Mouse (Mus musculus): Measurements from ENCODE around the gene App.

Gene App

GRCm38 (mm10) chr16:85035815-85036214 lies 137.8 kb downstream of the App start:
- DNase-seq (ENCODE audit: extremely low read depth, insufficient read length, low spot score) = no peak

GRCm38 (mm10) chr16:85033747-85034146 lies 139.8 kb downstream of the App start:
- DNase-seq (ENCODE audit: extremely low read depth, insufficient read length, low spot score) = no peak

DNA sequence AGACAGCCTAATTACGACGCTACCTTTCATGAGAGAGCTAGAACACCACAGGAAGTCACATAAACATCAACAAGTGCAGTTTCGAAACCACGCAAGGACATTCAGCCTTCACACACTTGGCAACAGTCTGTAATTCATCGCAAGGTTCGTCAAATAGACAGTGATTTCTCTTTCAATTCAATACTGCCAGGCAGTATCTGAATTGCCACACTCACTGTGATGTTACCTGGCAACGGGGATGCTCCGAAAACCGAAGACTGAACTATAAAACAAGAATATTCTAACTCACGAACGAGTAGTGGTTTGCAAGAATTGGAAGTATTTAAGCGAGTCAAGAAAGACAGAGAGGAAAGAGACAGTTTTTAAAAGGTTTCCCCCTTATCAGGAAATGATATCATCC lies 142.8 kb downstream of the App start:
- DNase-seq (ENCODE audit: extremely low read depth, insufficient read length, low spot score) = no peak

GRCm38 (mm10) chr16:85028396-85028795 lies 145.2 kb downstream of the App start:
- DNase-seq (ENCODE audit: extremely low read depth, insufficient read length, low spot score) = no peak

GRCm38 (mm10) chr16:85024706-85025105 lies 148.9 kb downstream of the App start:
- no peak for DNase-seq (ENCODE audit: extremely low read depth, insufficient read length, low spot score)

DNA sequence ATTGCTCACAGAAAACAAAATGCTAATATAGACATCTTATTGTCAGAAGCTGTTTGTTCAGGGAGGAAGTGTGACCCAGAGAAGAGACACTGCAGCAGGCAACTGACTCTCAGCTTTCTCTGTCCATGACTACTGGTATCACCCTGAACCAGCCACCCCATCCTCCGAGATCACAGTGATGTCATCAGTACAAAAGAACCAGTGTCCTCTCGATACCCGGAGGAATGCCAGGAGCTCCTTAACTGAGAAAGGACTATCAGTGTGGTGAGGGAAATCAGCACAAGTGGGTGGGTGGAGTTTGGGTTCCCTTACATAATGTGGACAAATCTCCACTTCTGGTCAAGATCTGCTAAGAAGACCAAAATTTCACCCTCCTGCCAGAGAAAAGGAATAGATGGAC lies 150.5 kb downstream of the App start:
- no peak for DNase-seq (ENCODE audit: extremely low read depth, insufficient read length, low spot score)

GRCm38 (mm10) chr16:85020696-85021323 lies 152.8 kb downstream of the App start:
- no peak for DNase-seq (ENCODE audit: extremely low read depth, insufficient read length, low spot score)

GRCm38 (mm10) chr16:85019273-85019672 lies 154.3 kb downstream of the App start:
- DNase-seq (ENCODE audit: extremely low read depth, insufficient read length, low spot score) = no peak

DNA sequence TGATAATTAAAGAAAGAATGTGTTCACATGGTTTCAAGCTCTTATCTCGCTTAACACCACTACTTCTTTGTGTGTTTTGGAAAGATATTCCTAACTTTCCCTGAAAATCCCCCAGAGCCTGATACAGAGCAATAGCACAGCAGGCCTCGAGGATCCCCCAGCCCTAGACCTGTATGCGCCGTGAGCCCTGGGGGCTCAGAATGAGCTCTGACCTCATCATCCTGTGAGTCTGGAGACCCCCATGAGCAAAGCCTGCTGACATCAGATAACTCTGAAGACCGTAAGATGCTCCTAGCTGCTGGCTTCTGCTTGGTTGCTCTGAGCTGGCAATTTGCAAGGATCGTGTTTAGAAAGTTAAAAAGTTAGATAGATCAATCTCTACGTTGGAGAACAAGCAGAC lies 155.7 kb downstream of the App start:
- no peak for DNase-seq (ENCODE audit: extremely low read depth, insufficient read length, low spot score)

- DNase-seq (ENCODE audit: extremely low read depth, insufficient read length, low spot score) = no peak
Observed at GRCm38 (mm10) chr16:85012695-85013094, 160.9 kb downstream of the App start.

GRCm38 (mm10) chr16:85012172-85012571 lies 161.4 kb downstream of the App start:
- DNase-seq (ENCODE audit: extremely low read depth, insufficient read length, low spot score) = no peak

GRCm38 (mm10) chr16:85010651-85011050 lies 162.9 kb downstream of the App start:
- DNase-seq (ENCODE audit: extremely low read depth, insufficient read length, low spot score) = no peak

DNA sequence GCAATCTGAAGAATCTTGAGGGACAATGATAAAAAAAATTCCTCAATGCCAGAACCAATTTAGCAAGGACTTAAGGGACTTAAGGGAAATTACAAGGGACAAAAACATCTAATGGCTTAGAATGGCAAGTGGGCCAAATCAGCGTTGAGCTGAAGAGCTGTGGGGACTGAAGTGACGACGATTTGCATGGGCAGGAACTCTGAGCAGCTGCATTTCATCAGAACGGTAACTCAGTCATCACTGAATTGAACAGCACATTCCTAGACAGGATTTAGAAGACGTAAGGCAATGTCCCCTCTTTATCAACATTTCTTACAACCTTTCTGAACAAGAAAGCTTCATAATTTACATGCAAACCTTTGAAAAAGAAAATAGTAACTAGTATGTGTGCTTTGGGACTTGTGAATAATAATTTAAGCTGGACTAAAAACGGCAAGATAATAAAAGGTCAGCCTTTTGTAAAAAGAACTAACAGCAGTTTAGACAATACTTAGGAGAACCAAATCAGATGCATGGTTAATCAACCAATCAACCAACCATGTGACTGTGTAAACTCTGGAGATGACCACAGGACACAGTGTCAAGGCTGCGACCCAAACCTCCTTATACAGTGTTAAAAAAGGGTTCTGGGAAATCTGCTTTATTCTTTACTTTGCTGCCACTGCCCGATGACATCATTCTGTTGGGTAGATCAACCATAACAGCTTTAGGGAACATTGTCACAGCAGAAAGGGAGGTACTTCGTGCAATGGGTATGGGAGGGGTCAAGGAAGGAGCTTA lies 164.5 kb downstream of the App start:
- DNase-seq (ENCODE audit: extremely low read depth, insufficient read length, low spot score) = no peak

DNA sequence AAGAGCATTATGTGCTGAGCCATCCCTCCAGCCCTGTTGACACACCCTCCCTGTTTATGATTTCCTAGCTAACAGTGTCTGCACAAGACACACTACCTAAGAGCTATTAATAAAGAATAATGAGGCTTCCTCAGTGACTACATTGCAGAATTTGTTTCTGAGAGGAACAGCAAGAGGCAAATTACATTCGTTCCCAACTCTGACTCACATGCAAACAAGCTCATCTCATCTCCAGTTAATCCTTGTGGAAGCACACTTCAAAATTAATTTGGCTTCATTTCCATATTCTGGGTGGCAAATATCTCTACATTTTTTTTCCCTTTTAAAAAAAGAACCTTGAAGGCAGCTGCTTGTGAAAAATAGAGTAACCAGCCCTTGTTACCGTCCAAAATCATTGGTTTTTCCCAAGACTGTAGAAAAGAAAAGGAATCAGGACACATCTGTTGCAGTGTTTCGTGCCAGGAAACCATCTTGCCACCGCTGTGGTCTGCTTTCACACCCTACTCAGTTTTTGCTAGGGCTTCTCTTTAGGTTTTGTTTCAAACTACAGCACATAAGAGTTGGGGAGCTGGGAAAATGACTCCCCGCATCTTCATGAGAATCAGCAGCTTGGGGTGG lies 171.5 kb downstream of the App start:
- DNase-seq (ENCODE audit: extremely low read depth, insufficient read length, low spot score) = no peak

DNA sequence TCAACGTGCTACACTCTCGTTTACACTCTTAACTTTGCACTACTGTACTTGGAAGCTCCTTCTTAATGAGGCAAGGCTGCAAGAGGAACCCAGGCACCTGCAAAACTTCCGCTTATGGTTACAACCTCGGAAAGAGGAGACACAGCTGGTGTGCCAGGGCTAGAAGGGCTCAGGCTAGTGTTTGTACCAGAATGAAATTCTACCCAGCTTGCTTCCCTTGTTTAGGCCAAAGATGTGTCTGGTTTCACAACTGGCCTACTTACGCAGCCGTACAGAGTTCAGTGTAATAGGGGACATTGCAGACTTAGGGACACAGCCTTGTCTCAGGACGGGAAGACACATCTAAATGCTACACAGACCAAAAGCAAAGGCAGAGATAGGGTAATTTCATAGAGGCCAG lies 173.3 kb downstream of the App start:
- no peak for DNase-seq (ENCODE audit: extremely low read depth, insufficient read length, low spot score)

GRCm38 (mm10) chr16:84997551-84997950 lies 176.0 kb downstream of the App start:
- peak; percentile 6 for DNase-seq (ENCODE audit: extremely low read depth, insufficient read length, low spot score)

- DNase-seq (ENCODE audit: extremely low read depth, insufficient read length, low spot score) = no peak
Observed at GRCm38 (mm10) chr16:84995441-84995867, 178.1 kb downstream of the App start.

- no peak for DNase-seq (ENCODE audit: extremely low read depth, insufficient read length, low spot score)
Observed at GRCm38 (mm10) chr16:84992888-84993287, 180.7 kb downstream of the App start.

GRCm38 (mm10) chr16:84991011-84991410 lies 182.6 kb downstream of the App start:
- DNase-seq (ENCODE audit: extremely low read depth, insufficient read length, low spot score) = no peak

GRCm38 (mm10) chr16:84989938-84990337 lies 183.6 kb downstream of the App start:
- DNase-seq (ENCODE audit: extremely low read depth, insufficient read length, low spot score) = no peak

DNA sequence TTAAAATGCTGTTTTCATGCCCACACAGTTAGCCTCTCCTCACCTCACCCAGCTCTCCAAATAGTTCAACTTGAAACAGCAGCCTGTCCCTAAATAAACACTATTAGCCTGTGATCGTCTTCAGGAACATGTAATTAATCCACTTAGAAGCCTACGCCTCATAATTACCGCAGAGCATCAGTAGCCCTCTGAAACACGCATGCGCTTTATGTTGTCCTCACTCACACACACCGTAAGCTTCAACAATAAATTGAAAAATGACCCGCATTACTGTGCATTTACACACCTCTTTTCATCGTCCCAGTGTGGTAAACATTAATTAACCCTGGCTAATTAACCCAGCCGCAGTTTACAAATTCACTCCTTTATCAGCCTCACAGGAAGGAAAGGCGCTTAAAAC lies 184.1 kb downstream of the App start:
- DNase-seq (ENCODE audit: extremely low read depth, insufficient read length, low spot score) = no peak

DNA sequence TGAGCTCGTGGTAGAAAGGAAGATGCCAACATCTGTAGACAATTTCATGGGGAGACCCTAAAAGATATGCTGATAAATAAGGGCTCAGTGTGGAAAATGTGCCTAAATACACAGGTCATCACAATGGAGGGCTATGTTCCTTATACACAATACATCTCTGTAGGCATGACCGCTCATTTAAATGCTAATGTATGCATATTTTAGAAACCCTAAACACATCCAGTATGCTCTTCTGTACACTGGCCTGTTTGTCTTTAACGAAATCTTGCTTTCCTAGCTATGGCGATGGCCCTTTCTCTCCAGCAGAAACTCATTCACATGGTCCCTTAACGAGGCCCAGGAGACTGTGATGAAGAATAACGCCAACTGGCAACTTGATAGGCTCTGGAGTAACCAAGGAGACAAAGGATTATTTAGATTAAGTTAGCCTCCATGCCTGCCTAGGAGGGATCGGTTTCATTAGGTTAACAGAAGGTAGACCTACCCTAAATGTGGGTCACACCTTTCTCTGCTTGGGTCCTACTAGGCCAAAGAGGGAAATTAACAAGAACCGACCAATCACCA lies 185.8 kb downstream of the App start:
- no peak for DNase-seq (ENCODE audit: extremely low read depth, insufficient read length, low spot score)
